Mouse (Mus musculus): ENCODE measurements around the gene Tas1r1. TPM values are rescaled to one million over a fixed set of nuclear protein-coding genes. Genes with fewer than 3 reads are reported as not detected.

Tas1r1 gene
- polyA plus RNA-seq (2016; fragmentation: Nextera tagmentation; extraction: Ambion mirVana), result 1.0 and 1.1 TPM in 2 replicates

DNA sequence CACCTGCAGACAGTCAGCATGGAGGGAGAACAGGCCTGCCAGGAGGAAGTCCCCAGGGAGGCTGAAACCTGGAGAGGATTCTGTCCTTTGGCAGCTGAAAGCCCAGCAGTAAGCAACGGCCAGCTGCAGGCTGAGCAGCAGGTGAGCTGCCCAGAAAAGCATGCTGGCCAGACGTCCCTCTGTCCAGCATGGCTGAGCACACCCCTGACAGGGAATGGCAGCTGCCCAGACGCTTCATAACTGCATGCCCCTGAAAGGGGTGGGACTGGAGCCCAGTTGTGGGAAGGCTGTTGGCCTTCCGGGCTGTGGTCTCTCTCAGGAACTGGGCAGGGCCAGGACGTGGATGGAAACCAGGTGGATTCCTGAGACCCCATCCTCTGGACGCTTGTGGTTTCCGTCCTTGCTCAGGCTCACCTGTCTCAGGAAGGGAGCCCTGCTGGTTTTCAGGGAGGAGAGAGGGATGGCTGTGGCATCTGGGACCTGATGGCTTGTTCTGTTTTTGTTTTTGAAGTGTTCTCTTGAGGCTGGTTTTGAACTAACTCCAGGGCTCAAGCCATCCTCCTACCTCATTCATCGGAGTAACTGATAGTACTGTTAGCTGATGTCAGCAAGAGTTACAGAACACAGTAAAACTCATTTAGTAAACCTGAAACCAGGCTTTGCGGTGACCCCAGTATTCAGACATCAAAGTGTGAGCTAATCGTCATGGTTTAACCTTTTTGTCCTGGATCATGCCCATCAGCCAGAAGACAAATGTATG, at the start of gene Tas1r1:
Gene Tas1r1 (minus strand): TSS at position 344 of the 760 bp plus-strand sequence.
- Histone ChIP-seq H3K9me3 (no peaks in the 10 kb centered on the region), H3K9ac (peak within 1 kb of the TSS; percentile 94), H3K4me1 (peaks cover 9% of the 10 kb centered on the region), H3K4me2 (replicated peaks) (peak within 1 kb of the TSS; percentile 95), H3K4me3 (peak within 1 kb of the TSS; percentile 100), H3K27ac (peak within 1 kb of the TSS; percentile 36; the same call in 1 of the 2 replicates), H3K27me3 (no peaks in the 10 kb centered on the region), H3K36me3 (peaks cover 26% of the 10 kb centered on the region)
- ATAC-seq (ENCODE audit: insufficient number of reproducible peaks, insufficient read depth, low FRiP score, low TSS enrichment), result peak; percentile 18; the same call in 1 of the 2 replicates
- WGBS, result 44% methylated on average over 10 of the region's 10 CpGs

DNA sequence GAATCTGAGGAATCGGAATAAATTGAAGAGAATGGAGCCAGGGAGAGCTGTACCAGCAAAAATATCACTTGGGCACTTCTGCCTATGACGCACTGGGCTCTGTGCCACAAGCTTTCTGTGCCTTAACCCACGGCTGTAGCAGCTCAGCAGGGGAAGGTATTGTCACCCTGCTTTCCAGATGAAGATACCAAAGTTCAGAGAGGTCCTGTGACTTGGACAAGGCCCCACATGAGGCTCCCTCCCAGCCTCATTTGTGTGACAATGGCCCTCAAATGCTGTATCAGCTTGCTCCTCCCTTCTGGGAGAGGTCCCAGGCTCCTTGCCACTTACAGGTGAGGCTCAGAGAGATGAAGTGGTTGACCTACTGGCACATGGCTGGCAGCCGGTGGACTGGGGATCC, 49.8 kb upstream of the Tas1r1 start:
- peak overlapping the region; percentile 77; the same call in 1 of the 2 replicates for H3K9ac ChIP-seq

DNA sequence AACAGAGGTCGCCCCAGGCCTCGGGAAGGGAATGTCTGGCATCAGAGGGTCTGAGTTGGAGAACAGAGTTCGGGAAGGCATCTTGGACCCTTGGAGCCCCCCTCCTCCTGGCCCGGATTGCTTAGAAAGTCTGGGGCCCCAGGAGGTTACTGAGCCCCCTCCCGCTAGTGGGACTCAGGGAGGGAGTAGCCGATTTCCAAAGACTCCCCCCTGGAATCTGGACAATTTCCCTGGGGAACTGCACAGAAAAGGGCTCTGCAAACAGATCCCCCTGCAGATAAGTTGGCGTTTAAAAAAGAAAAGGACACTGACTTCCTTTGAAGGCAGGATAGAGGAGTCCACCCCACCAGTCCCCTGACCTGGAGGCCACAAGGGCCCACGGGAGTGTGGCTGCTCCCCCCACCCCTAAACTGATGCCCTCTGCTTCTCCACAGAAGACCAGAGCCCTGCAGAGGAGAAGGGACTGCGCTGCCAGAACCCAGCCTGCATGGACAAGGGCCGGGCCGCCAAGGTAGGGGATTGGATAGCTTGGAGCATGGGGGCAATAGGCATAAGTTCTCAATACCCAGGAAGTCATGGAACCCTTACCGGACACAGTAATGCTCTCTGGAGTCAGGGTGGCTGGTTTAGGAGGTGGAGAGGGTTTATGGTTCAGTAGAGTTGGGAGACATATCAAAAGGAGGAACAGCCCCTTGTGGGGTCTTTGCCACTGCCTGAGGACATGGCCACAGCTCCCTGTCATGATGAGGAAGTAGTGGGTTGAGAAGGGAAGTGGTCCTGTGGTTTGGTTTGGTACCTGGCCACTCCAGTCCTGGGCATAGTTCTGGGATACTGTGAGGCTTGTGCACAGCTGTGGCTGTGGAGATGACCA, 49.1 kb upstream of the Tas1r1 start:
- peaks cover 3% of the 10 kb centered on the region; the same call in 1 of the 2 replicates for H3K36me3 ChIP-seq
- H3K4me2 ChIP-seq (replicated peaks), result peak overlapping the region; percentile 76
- H3K27me3 ChIP-seq, result no peaks in the 10 kb centered on the region; the same call in 1 of the 2 replicates
- H3K9me3 ChIP-seq, result no peaks in the 10 kb centered on the region
- ATAC-seq (ENCODE audit: insufficient number of reproducible peaks, insufficient read depth, low FRiP score, low TSS enrichment), result peak; percentile 3; the same call in 1 of the 2 replicates
- H3K9ac ChIP-seq, result peak overlapping the region; percentile 77
- no peak overlapping the region; the same call in 1 of the 2 replicates for H3K27ac ChIP-seq
- WGBS, result 3% methylated on average over 12 of the region's 12 CpGs
- peaks cover 20% of the 10 kb centered on the region for H3K4me1 ChIP-seq
- peak overlapping the region; percentile 76 for H3K4me3 ChIP-seq

More for the DNA sequence above, 49.8 kb upstream of the Tas1r1 start:
- H3K9me3 ChIP-seq, result no peaks in the 10 kb centered on the region
- H3K27me3 ChIP-seq, result no peaks in the 10 kb centered on the region; the same call in 1 of the 2 replicates
- peak overlapping the region; percentile 76 for H3K4me2 ChIP-seq (replicated peaks)
- no peak for ATAC-seq (ENCODE audit: insufficient number of reproducible peaks, insufficient read depth, low FRiP score, low TSS enrichment)
- H3K4me1 ChIP-seq, result peaks cover 23% of the 10 kb centered on the region
- 51% methylated on average over 4 of the region's 4 CpGs for WGBS
- peaks cover 3% of the 10 kb centered on the region; the same call in 1 of the 2 replicates for H3K36me3 ChIP-seq
- H3K4me3 ChIP-seq, result peak overlapping the region; percentile 76; the same call in 1 of the 2 replicates
- H3K27ac ChIP-seq, result no peak overlapping the region

DNA sequence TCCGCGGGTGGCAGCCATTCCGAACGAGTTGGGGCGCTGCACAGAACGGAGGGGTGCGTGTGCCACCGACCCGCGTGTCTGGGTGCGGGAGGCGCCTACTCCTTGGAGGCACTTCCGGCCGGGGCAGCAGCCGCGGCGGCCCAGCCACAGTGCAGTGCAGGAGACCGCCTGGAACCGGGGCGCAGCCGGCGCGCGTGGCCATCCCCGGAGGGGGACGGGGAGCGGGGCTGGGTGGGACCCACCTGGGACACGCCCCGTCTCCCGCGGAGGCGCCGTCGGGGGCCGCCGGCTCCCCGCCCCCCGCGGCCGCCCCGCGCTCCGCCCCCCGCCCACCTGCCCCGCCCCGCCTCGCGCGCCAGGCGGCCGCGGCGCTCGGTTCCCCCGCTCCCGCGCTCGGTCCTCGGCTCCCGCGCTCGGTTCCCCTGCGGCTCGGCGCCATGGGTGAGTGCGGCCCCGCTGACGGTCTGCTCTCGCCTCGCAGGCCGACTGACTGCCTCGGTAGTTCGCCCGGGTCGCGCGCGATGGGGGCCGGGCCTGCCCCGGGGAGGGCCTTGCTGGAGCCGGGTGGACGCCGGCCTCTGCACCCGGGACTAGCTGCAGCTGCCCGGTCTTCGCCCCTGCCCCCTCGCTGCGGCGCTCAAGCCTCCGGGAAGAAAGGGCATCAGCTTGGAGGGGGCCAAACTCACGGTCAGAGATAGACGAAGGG, 48.3 kb upstream of the Tas1r1 start:
- no peaks in the 10 kb centered on the region; the same call in 1 of the 2 replicates for H3K27me3 ChIP-seq
- H3K27ac ChIP-seq, result peak overlapping the region; percentile 58
- H3K4me2 ChIP-seq (replicated peaks), result peak overlapping the region; percentile 76
- peak overlapping the region; percentile 77 for H3K9ac ChIP-seq
- 1% methylated on average over 54 of the region's 92 CpGs for WGBS
- H3K36me3 ChIP-seq, result peaks cover 3% of the 10 kb centered on the region; the same call in 1 of the 2 replicates
- H3K4me1 ChIP-seq, result peaks cover 20% of the 10 kb centered on the region
- peak overlapping the region; percentile 76 for H3K4me3 ChIP-seq
- peak; percentile 47; the same call in 1 of the 2 replicates for ATAC-seq (ENCODE audit: insufficient number of reproducible peaks, insufficient read depth, low FRiP score, low TSS enrichment)
- H3K9me3 ChIP-seq, result no peaks in the 10 kb centered on the region

DNA sequence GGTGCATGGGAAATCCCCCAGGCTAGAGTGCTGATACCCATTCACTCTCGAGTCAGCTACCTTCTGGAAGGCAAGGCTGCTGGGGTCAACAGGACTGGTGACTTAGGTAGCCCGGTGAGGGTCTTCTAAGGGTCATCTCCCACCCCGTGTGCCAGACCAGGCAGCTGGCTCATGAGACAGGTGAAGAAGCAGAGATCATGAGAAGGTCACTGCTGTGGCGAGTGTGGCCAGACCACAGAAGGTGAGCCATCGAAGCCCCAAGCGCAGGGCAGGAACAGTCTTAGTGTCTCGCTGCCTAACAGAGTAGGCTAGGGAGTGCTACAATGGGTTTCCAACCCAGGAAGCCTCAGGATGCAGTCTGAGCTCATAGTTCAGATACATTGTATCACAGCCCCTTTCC, 46.2 kb upstream of the Tas1r1 start:
- Histone ChIP-seq H3K4me2 (replicated peaks) (no peak overlapping the region), H3K9me3 (no peaks in the 10 kb centered on the region), H3K4me1 (peaks cover 20% of the 10 kb centered on the region), H3K27ac (no peak overlapping the region), H3K36me3 (no peaks in the 10 kb centered on the region), H3K27me3 (peaks cover 2% of the 10 kb centered on the region; the same call in 1 of the 2 replicates), H3K9ac (no peak overlapping the region), H3K4me3 (no peak overlapping the region)
- WGBS, result 87% methylated on average over 7 of the region's 7 CpGs
- no peak for ATAC-seq (ENCODE audit: insufficient number of reproducible peaks, insufficient read depth, low FRiP score, low TSS enrichment)

DNA sequence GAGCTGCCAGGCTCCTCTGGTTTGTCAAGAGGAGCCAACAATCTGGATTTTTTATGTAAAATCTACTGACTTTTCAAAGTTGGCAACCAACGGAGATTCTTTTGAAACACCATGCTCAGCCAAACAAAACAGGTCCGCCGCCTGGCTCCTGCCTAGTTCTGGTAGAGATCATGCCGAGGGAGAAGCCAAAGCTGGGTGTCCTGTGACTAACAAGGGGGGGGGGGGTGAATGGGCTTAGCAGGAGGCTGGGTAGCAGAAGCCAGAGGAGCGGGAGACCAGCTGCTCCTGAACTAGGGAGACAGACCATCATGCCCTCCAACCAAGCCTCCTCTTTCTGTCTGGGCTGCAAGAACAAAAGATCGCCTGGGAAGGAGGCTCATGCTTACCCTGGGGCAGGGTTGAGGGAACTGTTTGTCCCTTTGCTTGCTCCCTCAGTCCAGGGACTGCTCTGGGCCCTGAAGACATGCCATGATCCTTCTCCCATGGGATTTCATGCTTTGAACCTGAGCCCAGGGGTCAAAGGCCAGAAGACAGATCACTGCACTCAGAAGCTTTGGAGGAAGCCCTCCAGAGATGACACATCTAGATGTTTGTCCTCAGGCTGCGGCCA, 45.3 kb upstream of the Tas1r1 start:
- H3K27me3 ChIP-seq, result peaks cover 2% of the 10 kb centered on the region; the same call in 1 of the 2 replicates
- H3K9ac ChIP-seq, result no peak overlapping the region
- H3K4me2 ChIP-seq (replicated peaks), result no peak overlapping the region
- no peak overlapping the region for H3K4me3 ChIP-seq
- no peaks in the 10 kb centered on the region for H3K9me3 ChIP-seq
- 61% methylated on average over 7 of the region's 7 CpGs for WGBS
- ATAC-seq (ENCODE audit: insufficient number of reproducible peaks, insufficient read depth, low FRiP score, low TSS enrichment), result no peak
- H3K27ac ChIP-seq, result no peak overlapping the region
- peaks cover 17% of the 10 kb centered on the region for H3K4me1 ChIP-seq
- no peaks in the 10 kb centered on the region for H3K36me3 ChIP-seq

DNA sequence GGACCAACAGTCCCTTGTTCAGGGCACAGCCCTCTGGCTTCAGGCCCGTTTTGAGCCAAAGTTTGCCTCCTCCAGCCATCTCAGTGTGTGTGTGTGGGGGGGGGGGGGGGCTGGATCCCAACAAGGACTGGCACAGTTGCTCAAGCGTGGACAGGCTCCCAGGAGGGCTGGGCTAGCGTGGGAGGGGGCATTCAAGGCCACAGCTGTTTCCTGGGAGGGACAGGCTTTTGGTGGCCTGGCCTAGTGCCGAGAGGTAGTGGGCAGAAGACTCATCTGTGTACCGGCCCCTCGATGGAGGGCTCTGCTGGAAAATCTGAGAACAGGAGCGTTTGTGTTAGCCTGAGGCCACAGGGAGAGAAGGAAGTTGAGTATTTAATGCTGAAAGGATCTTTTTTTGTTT, 41.6 kb upstream of the Tas1r1 start:
- H3K4me2 ChIP-seq (replicated peaks), result no peak overlapping the region
- no peak overlapping the region for H3K9ac ChIP-seq
- no peak for ATAC-seq (ENCODE audit: insufficient number of reproducible peaks, insufficient read depth, low FRiP score, low TSS enrichment)
- no peaks in the 10 kb centered on the region for H3K36me3 ChIP-seq
- peaks cover 2% of the 10 kb centered on the region; the same call in 1 of the 2 replicates for H3K27me3 ChIP-seq
- peaks cover 5% of the 10 kb centered on the region for H3K4me1 ChIP-seq
- H3K9me3 ChIP-seq, result no peaks in the 10 kb centered on the region
- no peak overlapping the region for H3K27ac ChIP-seq
- no peak overlapping the region for H3K4me3 ChIP-seq
- 62% methylated on average over 7 of the region's 7 CpGs for WGBS

DNA sequence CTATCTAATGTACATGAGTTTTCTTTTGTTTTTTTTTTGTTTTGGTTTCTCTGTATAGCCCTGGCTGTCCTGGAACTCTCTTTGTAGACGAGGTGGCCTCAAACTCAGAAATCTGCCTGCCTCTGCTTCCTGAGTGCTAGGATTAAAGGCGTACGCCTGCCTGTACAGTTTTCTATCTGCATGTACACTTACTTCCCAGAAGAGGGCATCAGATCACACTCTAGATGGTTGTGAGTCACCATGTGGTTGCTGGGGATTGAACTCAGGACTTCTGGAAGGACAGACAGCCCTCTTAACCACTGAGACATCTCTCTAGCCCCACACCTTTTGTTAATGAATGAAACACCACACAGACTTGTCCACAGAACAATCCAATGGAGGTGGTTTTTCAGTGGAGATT, 40.9 kb upstream of the Tas1r1 start:
- Histone ChIP-seq H3K9ac (no peak overlapping the region), H3K4me2 (replicated peaks) (no peak overlapping the region), H3K4me3 (no peak overlapping the region)

DNA sequence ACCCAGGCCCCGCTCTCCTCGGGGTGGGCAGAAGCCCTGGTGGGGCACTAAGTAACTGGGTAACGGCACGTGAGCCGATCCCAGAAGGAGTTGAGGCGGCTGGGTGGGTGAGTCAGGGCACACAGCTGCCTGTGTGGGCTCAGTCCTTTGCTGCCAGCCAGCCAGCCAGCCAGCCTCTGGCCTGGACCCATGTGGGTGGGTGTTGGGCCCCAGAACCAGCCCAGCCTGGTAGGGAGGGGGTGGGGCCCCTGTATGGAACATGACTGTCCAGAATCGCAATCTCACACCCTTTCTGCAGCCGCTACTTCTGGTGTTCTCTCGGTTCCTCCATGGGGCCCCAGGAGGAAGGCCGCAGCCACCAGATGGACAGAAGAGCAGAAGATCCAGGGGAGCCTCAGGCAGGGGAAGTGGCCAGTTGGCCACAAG, 39.8 kb upstream of the Tas1r1 start:
- H3K4me1 ChIP-seq, result peaks cover 5% of the 10 kb centered on the region
- no peak overlapping the region for H3K9ac ChIP-seq
- no peak overlapping the region for H3K27ac ChIP-seq
- H3K4me2 ChIP-seq (replicated peaks), result no peak overlapping the region
- no peak overlapping the region for H3K4me3 ChIP-seq
- H3K27me3 ChIP-seq, result 0 out of 2 replicates have a peak, but pooled peaks cover 2% of the 10 kb centered on the region
- H3K36me3 ChIP-seq, result no peaks in the 10 kb centered on the region
- no peaks in the 10 kb centered on the region for H3K9me3 ChIP-seq
- ATAC-seq (ENCODE audit: insufficient number of reproducible peaks, insufficient read depth, low FRiP score, low TSS enrichment), result no peak
- 87% methylated on average over 10 of the region's 10 CpGs for WGBS

More for the DNA sequence above, 40.9 kb upstream of the Tas1r1 start:
- no peak overlapping the region for H3K27ac ChIP-seq
- H3K36me3 ChIP-seq, result no peaks in the 10 kb centered on the region
- ATAC-seq (ENCODE audit: insufficient number of reproducible peaks, insufficient read depth, low FRiP score, low TSS enrichment), result no peak
- H3K27me3 ChIP-seq, result 0 out of 2 replicates have a peak, but pooled peaks cover 2% of the 10 kb centered on the region
- 89% methylated on average over 3 of the region's 3 CpGs for WGBS
- H3K4me1 ChIP-seq, result peaks cover 5% of the 10 kb centered on the region
- no peaks in the 10 kb centered on the region for H3K9me3 ChIP-seq

DNA sequence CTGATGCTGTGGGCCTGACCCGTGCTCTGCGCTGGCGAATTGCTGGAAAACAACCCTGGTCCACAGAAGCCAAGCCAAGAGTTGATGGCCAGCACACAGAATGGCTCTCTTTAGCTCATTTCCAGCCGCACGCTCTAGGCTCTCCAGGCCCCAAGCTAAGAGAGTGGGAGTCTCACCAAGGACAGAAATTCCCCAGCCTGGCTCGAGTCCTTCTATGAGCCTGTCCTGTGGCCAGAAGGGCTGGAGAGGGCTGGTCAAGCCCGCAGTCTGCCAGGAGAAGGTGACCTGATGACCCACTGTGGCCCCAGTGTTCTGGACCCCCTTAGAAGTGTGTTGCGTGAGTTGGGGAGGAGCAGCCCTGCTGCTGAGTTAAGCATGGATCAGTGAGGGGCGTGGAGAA, 38.8 kb upstream of the Tas1r1 start:
- Histone ChIP-seq H3K9me3 (no peaks in the 10 kb centered on the region), H3K27me3 (0 out of 2 replicates have a peak, but pooled peaks cover 2% of the 10 kb centered on the region), H3K4me1 (peaks cover 8% of the 10 kb centered on the region), H3K36me3 (no peaks in the 10 kb centered on the region), H3K27ac (no peak overlapping the region), H3K4me2 (replicated peaks) (no peak overlapping the region), H3K9ac (no peak overlapping the region), H3K4me3 (no peak overlapping the region)
- ATAC-seq (ENCODE audit: insufficient number of reproducible peaks, insufficient read depth, low FRiP score, low TSS enrichment), result no peak
- WGBS, result 88% methylated on average over 9 of the region's 9 CpGs

All from embryonic facial prominence, embryonic 12.5 days (tissue).